Mouse (Mus musculus) small intestine, adult 2 months (tissue): ENCODE data around the gene Mamdc4. TPM values are rescaled to one million over a fixed set of nuclear protein-coding genes. Genes with fewer than 3 reads are reported as not detected.

ENCODE experiments used
- H3K27ac ChIP-seq: fragments of 200-500 bp; 2 replicates; pipeline ENCODE4 v1.5.1; 2012; ENCODE audit warnings: low read depth, low read length, control low read depth, inconsistent platforms; ENCODE audit not compliant: insufficient read depth
- H3K27me3 ChIP-seq: fragments of 200-500 bp; 2 replicates; pipeline ENCODE4 v1.6.1; 2012; ENCODE audit warnings: mild to moderate bottlenecking, moderate library complexity, low read length, inconsistent platforms; ENCODE audit not compliant: control insufficient read depth, insufficient read depth
- H3K36me3 ChIP-seq: fragments of 200-500 bp; 2 replicates; pipeline ENCODE4 v1.6.1; 2012; ENCODE audit warnings: mild to moderate bottlenecking, low read length, control low read depth, inconsistent platforms; ENCODE audit not compliant: control insufficient read depth, insufficient read depth
- H3K4me1 ChIP-seq: fragments of 200-500 bp; 2 replicates; pipeline ENCODE4 v1.6.1; 2012; ENCODE audit warnings: low read length, inconsistent platforms, mixed read lengths; ENCODE audit not compliant: control insufficient read depth, insufficient read depth, insufficient read length
- H3K4me3 ChIP-seq: fragments of 200-500 bp; 2 replicates; pipeline ENCODE4 v1.5.1; 2012; ENCODE audit warnings: low read depth, mild to moderate bottlenecking, control low read depth, inconsistent platforms, low read length, moderate library complexity
- CTCF ChIP-seq: fragments of 200-500 bp; IDR thresholded peaks from 2 replicates; pipeline ENCODE4 v1.5.1; 2012; ENCODE audit warnings: low read depth, mild to moderate bottlenecking, control low read depth, inconsistent platforms, low read length, moderate library complexity, mixed read lengths; ENCODE audit not compliant: insufficient replicate concordance, insufficient read length; ENCODE audit errors: extremely low read depth
- POLR2A ChIP-seq: fragments of 200-500 bp; IDR thresholded peaks from 2 replicates; pipeline ENCODE4 v1.6.1; 2012; ENCODE audit warnings: low read depth, mild to moderate bottlenecking, control low read depth, inconsistent platforms, low read length, moderate library complexity
- WGBS: fragments of 180-500 bp; shearing (Covaris S2); methylation state at CpG from one replicate; pipeline ENCODE4 v1.1.7; 2018; 5-methylcytosine and 5-hydroxymethylcytosine counted together
- polyA plus RNA-seq: library from polyadenylated mRNA; depleted of rRNA; stranded (reverse); fragments of >200 nt; gene quantifications from 2 replicates; pipeline ENCODE4 v1.2.3, GENCODE M21; 2012

The Mamdc4 gene
- polyA plus RNA-seq, 1 experiment: 1.1 TPM

DNA sequence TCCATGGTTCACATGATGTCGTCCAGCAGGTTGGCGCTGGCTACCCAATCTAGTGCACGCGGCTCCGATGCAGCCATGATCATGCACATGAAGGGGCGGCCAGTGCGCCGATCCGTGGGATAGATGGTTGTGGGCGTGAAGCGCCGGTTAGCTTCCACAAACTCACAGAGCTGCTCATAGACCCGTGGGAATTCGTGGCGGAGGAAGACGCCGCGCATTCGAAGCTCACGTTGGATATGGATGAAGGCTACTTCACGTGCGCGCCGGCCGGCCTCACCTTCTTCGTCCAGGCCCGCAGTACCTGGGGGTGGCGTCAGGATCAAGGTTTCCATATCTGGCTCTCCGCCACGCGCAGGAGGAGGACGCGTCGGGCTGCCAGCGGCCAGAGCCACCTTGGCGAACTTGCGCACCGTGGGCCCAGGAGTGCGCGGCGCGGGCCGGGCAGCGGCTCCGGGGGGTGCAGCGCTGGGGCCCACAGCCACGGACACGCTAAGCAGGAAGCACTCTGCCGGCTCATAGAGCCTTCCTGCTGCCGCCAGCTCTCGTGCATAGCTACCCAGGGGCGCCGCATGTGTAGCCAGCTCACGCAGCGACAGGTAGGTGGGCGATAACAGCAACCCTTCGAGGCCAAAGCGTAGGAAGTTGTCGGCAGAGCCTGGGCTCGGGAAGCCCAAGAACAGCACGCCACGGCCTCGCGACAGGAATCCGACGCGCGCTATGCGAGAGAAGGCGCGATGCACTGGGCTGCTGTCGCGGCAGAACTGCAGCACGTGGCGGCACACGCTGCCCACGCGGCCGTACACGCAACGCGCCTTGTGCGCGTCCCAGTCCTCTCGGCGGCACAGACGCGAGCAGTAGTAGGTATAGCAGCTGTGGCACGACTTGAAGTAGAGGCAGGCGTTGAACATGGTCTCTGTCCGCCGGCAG lies 2.6 kb upstream of the Mamdc4 start:
- Histone ChIP-seq H3K27ac (no peak overlapping the region), H3K36me3 (no peaks in the 10 kb centered on the region), H3K4me3 (0 out of 2 replicates have a peak overlapping the region, but pooled peaks have one; percentile 8), H3K27me3 (peaks cover 36% of the 10 kb centered on the region), H3K4me1 (peaks cover 33% of the 10 kb centered on the region)
- WGBS: 42% methylated on average over 92 of the region's 92 CpGs
- TF ChIP-seq CTCF (no peak), POLR2A (no peak)

GRCm38 (mm10) chr2:25576028-25576850 lies 1.6 kb upstream of the Mamdc4 start:
- no peak overlapping the region for H3K27ac ChIP-seq
- 88% methylated on average over 16 of the region's 16 CpGs for WGBS
- no peak for TF ChIP-seq POLR2A
- no peak for TF ChIP-seq CTCF
- no peaks in the 10 kb centered on the region for H3K36me3 ChIP-seq
- no peak overlapping the region for H3K4me3 ChIP-seq
- peaks cover 31% of the 10 kb centered on the region for H3K4me1 ChIP-seq
- peaks cover 36% of the 10 kb centered on the region for H3K27me3 ChIP-seq

DNA sequence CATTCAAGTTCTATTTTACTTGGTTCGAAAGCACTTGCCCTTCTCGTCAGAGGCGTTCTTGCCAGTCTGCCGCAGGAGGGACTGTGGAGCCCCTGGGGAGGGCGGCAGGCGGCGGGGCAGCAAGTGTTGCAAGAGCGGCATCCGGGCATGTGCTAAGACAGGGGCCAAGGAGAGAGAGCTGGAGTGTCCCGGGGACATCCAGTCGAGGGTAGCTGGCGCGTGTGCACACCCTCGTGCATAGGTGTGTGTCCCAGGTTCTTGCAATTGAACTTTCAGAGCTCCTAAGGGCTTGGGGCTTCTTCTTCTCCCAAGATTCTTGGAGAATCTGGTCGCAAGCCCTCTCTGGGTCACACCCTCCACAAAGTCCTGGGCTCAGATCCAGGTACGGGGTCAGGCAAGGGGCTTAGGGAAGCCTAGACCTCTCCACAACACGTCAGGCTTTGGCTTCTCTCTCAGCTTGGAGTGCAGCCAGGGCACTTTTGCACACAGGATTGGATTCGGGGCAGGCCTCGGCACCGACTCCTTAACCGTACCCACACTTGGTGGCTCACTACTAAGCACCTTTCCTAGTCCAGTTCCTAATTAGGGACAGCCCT lies 885 bp upstream of the Mamdc4 start:
- 6% methylated on average over 21 of the region's 21 CpGs for whole genome bisulfite sequencing
- TF ChIP-seq CTCF: no peak
- no peak for TF ChIP-seq POLR2A
- no peaks in the 10 kb centered on the region for H3K36me3 ChIP-seq
- peak overlapping the region; percentile 72 for H3K4me3 ChIP-seq
- H3K4me1 ChIP-seq: peaks cover 27% of the 10 kb centered on the region
- H3K27ac ChIP-seq: no peak overlapping the region
- H3K27me3 ChIP-seq: peaks cover 36% of the 10 kb centered on the region

- H3K27me3 ChIP-seq: peaks cover 24% of the 10 kb centered on the region
- H3K36me3 ChIP-seq: no peaks in the 10 kb centered on the region
- H3K4me3 ChIP-seq: peak overlapping the region; percentile 72
- TF ChIP-seq POLR2A (no peak), CTCF (no peak)
- WGBS: 5% methylated on average over 11 of the region's 11 CpGs
- H3K27ac ChIP-seq: no peak overlapping the region
- H3K4me1 ChIP-seq: peaks cover 27% of the 10 kb centered on the region
Measured at GRCm38 (mm10) chr2:25574136-25574535, 509 bp downstream of the Mamdc4 start.

- Histone ChIP-seq H3K27ac (no peak overlapping the region), H3K4me1 (peaks cover 34% of the 10 kb centered on the region), H3K36me3 (no peaks in the 10 kb centered on the region), H3K27me3 (peaks cover 14% of the 10 kb centered on the region), H3K4me3 (no peak overlapping the region)
- 76% methylated on average over 2 of the region's 2 CpGs for WGBS
- TF ChIP-seq CTCF (no peak), POLR2A (no peak)
Measured at GRCm38 (mm10) chr2:25573068-25573467, 1.6 kb downstream of the Mamdc4 start.

DNA sequence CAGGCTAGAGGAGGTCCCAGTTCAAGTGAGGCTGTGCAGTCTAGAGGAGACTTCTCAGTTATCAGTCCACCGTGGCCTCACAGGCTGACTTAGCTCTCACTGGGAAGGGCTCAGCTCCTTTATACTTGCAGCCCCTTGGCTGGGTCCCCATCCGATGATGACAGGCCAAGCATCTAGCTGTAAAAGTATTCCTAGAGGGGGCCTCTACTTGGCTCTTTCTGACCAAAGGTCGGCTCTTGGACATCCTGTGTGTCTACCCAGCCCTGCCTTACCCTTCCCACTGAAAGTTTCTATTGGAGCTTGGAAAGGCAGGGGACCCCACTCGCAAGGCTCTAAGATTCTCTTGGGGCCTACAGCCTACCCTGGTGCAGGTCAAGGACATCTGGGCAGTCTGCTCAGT lies 3.4 kb downstream of the Mamdc4 start:
- no peak overlapping the region for H3K27ac ChIP-seq
- TF ChIP-seq POLR2A (no peak), CTCF (no peak)

More for the DNA sequence above, 3.4 kb downstream of the Mamdc4 start:
- Histone ChIP-seq H3K4me3 (no peak overlapping the region), H3K4me1 (peaks cover 29% of the 10 kb centered on the region), H3K27me3 (no peaks in the 10 kb centered on the region), H3K36me3 (no peaks in the 10 kb centered on the region)
- 70% methylated on average over 4 of the region's 4 CpGs for WGBS
